Mouse (Mus musculus) layer of hippocampus, postnatal 25 days (tissue): ENCODE data around the gene Bcas3. TPM values are rescaled to one million over a fixed set of nuclear protein-coding genes. Genes with fewer than 3 reads are reported as not detected.

Experiments used
- DNase-seq, 2 experiments: peaks; one replicate each; pipeline ENCODE4 v3.0.0; 2022; ENCODE audit warnings: mixed read lengths in 2 of 2, low spot score in 1 of 2; ENCODE audit errors: extremely low spot score in 1 of 2
- total RNA-seq, 2 experiments: library from RNA; stranded (reverse); gene quantifications; 2 replicates each; pipeline ENCODE4 v1.2.3; 2021

Bcas3 gene
- total RNA-seq, 2 experiments from 2014 or later = 67.5 to 68.6 TPM

DNA sequence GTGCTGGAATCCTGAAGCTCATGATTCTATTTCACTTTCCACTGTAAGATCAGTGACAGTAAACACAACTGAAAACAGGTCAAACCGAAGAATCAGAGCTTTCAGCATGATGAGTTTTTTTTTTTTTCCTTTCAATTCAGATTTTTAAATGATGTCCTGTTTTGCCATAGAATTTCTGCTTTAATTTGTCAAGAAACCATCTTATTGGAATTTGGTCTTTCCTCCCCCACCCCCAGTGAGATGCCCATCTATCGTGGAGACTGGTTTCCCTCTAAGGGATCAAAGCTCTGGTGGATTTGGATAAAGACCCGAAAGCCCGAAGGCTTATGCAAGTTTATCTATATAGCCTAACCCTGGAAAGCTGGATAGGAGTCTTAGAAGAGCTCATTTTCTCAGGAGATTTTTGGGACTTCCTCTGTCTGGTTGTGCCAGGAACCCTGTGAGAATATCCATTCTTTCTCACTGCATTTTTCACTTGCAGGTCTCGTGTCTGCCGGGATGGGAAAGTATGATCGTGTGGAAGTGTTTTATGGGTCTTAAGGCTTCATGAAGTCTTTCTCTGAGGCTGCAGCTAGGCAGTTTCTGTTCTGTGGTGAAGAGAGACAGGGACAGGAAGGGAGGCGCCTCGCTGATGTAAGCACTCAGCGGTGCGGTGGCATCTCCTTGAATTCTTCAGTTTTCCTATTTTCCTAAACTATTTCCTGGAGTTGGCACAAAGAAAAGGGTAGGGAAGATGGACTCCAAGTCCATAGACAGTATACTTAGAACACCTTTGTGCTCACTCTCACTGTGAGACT is 173.2 kb downstream of the Bcas3 start:
- no peak for DNase-seq

DNA sequence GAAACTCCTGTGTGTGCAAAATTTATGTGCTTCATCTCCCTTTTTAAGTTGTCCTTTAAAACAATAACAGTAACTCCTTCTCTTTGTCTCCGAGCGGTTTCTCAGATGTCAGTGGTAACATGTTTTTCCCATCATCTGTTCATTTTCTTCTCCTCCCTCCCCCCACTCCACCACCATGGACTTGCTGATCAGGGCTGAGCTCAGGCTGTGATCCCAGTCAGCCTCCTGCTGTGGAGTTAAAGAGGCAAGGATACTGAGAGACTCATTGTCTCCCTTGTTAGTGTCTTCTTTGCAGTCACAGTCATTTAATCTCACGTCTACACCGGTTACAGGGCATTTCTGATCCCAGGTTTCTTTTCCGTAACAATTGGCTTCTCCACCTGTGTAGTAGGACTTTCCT is 174.3 kb downstream of the Bcas3 start:
- DNase-seq = no peak

DNA sequence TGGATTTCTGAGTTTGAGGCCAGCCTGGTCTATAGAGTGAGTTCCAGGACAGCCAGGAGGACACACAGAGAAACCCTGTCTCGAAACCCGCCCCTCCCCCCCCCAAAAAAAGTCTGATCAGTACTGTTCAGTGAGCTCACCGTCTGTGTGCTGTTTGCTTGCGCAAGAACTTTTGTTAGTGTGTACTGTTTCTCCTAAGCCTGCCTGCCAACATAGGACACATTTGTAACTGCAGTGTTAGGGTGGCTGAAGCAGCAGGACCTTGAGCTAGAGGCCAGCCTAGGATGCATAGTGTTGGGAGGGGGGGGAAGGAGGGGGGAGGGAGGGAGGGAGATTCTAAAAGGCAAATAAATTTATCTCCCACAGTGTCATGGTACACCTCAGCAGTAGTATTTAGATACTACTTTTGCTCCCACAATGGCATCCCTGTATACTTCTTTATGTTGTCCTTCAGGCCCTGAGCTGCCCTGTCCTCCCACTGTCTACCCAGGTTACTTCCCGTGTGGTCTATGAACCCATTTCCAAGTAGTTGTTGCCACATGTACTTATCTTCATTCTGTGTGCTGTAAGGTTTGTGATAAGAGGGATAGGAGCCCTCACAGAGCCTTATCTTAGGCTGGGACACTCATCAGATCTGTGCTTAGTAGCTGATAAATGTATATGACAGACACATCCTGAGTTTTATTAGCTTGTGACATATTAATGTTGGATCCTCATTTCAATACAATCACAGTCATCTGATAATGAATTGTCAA is 176.7 kb downstream of the Bcas3 start:
- DNase-seq = no peak

DNA sequence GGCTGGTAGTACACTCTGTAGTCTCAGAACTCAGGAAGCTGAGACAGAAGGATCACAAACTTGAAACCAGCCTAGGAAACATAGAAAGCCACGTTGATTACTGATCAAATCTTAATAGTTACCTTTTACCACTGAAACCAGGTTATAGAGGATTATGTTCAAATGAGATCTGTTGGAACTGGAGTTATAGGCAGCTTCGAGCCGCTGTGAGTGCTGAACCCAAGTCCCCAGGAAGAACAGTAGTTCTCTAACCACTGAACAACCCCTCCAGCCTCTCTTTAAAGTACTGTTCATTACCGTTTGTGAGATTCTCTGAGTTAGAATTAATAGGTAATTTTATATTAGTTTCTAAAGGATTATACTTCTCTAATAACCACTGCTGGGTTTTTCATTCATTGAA is 188.0 kb downstream of the Bcas3 start:
- no peak for DNase-seq

DNA sequence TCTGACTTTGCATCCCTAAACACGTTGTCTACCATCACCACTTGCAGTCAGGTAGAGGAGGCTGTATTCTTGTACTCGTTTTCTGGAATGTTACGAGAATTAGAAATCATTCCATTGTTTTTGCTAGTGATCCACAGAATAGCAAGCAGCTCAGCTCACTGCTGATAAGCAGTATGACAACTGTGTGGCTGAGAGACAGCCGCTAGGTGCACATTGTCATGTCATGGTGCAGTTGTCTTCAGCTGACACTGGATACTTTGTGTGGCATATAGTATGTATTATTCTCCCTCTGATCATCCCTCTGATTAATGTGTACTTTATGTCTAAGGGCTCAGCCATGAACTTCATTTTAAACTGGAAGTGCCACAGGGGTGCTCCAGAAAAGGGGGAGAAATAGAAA is 190.3 kb downstream of the Bcas3 start:
- DNase-seq = no peak

DNA sequence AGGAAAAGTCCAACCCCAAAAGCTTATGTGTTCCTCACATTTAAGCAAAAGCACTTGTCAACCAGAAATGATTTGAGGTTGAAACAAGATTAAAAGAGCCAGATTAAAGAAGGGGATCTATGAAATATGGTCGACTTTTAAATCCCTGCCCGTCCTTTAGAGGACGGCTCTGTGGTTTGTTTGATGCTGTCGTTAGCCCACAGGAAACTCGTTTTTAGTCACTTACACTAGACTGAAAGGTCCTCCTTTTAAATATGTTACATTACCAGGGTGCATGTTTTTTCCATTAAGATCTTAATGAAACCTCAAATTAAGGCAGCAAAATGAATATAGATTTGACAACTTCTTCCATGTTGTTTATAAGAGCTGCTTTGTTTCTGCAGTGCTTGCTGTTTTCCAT is 192.6 kb downstream of the Bcas3 start:
- DNase-seq = no peak

DNA sequence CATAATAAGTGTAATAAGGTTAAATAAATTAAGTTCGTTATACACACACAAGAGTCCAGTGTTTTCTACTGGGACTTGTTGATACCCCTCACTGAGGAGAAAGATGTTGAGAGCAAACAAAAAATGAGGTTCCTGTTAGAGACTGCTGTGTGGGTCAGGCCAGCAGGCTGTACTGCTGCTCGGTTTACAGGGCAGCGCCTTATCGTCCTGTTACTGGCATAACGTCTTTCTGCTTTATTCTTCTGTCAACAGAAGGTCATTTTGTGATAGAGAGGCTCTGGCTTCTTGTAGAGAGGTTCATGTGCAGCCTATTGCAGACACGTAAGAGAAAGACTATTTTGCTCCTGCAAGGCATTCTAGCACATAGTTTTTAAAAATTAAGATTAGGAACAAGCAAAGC is 195.0 kb downstream of the Bcas3 start:
- no peak for DNase-seq

DNA sequence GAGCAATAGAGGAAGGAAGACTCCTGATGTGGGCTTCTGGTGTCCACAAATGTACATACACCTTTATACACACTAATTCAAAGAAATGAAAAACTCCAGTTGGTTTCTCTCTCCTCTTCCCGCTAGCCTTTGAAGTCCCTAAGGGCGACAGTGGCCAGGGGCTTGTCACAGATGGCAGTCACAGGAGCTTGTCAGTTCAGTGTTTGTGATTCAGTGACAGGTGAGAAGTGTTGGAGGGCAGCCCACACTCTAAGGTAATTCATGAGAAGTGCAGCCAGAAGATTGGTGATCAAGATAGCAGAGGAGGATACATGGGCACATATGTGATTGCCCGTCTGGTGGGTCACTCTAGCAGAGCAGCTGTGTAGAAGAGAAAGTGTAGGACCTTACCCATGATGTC is 196.7 kb downstream of the Bcas3 start:
- DNase-seq = no peak

DNA sequence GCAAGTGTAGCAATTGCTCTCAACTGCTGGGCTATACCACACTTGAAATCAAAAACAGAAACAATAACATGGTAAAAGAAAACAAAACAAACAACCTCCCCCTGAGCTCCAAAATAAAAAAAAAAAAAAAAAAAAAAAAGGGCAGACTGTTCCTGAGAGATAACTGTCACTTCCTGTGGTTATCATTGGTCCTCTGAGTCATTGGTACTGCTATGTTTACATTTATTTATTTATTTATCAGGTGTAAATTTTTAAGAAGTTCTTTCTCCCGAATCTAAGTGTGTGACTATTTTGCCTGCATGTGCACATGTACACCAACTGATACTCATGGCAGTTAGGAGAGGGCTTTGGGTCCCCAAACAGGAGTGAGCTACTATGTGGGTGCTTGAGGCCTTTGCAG is 202.1 kb downstream of the Bcas3 start:
- no peak for DNase-seq

DNA sequence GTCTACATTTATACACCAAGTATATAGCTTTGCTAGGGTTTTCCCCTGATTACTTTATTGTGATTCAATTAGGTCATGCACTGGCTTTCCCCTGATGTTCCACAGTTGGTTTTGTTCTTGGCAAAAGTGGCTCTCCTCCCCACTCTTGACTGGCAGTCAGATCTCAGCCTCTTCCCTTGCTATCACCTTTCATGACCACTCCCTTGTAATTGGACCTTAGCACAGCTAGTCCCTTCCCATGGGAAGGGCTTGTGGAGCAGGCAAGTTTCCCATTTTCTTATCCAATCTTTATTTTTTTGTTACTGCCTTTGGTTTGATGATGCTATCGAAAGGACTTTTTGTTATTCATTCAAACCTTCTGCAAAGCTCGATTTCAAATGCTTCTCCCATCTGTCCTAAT is 202.8 kb downstream of the Bcas3 start:
- DNase-seq = no peak

DNA sequence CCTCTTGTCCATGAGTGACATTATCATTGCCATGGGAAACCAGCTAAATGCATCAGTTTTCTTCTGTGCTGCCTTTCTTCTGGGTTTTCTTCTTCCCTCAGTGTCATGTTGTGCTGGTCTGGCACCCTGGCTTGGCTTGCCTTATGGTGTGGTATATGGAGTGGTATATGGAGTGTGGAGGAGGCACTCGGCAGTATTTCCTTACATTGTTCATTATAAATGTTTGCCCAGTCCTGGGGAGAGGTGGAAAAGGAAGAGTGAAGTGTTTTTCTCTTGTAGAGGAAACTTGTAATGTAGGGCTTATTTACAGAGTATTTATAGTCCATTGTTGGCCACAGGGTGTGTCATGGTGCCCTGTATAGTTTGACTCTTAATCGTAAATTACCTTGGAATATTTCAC is 212.1 kb downstream of the Bcas3 start:
- DNase-seq = no peak

DNA sequence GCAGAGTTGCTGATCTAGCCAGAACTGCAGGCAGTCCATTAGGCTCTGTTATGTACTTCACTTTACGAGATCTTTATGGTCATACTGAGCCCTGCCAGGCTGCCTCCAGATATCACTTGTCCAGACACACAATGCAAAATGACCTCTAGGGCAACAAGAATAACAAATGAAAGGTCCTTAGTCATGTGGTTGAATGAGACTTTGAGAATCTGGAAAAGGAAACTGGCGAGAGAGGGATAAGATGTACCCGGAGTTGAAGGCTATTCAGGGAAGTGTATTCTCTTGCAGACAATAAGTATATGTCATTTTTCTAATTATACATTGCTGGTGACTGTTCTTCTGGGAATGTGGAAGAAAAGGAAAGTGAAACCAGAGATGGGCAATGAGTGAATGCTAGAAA is 218.1 kb downstream of the Bcas3 start:
- DNase-seq = no peak

DNA sequence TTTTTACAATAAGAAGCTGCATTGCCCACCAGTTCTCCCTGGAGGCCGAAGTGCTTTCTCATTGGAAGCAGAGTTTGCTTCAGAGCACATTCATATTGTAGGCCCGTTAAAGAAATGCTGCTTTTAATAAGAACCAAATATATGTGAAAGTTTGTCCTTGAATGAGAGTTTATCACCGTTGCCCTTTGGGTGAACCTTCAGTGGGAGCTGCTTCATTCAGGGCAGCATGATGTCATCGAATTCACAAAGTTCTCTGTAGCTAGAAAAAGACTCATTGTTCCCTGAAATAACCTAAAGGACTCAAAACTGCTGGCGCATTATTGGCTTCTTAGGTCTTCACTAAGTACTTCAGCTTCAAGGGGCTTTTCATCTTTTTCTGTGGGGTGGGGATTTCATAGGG is 219.0 kb downstream of the Bcas3 start:
- no peak for DNase-seq

DNA sequence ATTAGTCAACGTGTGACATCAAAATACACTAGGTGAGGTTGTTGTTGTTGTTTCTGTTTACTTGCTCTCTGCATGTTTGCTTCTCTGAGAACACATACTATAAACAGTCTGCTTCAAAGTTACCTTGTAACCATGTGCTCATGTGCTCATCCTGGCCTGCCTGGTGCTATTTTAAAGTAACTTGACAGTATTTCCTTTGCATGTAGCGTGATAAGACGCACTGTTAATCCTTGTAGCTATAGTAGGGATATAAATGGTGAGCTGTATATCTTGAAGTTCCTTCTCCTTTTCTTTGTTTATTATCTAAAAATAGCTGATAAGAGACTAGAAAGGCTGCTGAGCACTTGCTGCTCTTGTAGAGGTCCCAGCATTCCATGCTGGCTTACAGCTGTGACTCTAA is 219.6 kb downstream of the Bcas3 start:
- no peak for DNase-seq

DNA sequence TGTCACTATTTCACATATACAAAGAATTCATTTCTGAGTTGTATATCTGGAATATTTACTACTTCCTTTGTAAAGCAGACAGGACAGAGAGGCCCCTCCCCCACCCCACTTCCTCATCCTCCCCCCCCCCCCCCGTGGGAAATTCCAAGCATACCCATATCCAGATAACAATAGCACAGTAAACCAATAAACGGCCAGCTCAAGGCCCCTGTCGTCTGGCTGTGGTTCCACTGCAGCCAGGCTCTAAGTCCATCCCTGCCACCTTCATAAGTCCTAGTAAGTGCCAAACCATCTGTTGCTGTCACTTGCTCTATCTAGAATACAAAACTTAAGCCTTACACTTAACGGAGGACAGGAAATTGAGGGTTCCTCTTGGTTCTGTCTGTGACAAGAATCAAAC is 221.5 kb downstream of the Bcas3 start:
- DNase-seq = no peak

DNA sequence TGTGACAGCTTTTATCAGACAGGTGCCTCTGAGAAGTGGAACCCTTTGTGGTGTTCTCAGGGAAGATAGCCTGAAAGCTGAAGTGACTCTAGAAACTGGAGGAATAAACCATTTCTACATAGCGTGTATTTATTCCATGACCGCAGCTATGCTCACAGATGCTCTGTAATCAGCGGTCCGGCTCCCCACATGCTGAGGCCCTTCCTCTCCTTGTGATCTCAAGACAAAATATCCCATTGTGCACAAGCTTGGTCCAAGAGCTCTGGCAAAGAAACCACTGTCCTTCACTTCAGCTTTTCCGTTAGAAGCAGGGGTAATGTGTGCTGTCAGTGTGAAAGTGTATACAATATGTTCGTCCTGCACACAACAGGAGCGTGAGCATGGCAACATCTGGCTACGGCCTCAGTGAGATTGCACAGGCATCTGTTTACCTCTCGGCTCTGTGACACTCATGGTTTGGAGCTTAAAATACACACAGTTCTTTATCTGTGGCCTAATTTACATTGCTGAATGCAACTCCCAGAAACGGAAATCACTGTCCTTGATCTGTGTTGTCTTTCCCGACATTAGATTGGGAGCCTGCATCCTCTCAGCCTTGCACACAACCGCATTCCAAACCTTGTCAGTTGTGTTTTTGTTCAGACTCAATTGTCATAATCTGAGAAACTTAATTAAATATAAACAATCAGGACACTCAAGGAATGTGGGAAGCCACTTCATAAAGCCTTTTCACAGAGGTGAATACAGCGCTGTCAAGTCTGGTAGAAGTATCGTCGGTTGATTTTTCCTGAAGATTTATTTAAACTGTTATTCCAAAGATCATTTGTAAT is 225.1 kb downstream of the Bcas3 start:
- no peak for DNase-seq

DNA sequence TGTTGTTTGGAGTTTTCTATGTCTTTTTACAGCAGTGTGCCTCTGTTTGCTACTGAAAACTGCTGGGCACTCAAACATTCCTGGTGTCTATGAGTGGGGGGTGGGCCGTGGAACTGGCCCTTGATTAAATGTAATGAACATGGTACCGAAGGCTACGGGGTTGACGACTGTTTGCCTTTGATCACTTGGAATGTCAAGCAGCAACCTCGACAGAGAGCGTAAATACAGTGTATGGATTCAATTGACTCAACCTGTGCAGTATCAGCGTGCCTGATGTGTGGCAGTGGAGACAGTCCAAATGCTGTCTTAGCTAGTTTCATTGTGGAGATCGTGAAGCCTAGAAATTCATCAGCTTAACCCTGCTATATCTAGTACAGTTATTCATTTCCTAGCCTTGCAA is 231.1 kb downstream of the Bcas3 start:
- DNase-seq = no peak

DNA sequence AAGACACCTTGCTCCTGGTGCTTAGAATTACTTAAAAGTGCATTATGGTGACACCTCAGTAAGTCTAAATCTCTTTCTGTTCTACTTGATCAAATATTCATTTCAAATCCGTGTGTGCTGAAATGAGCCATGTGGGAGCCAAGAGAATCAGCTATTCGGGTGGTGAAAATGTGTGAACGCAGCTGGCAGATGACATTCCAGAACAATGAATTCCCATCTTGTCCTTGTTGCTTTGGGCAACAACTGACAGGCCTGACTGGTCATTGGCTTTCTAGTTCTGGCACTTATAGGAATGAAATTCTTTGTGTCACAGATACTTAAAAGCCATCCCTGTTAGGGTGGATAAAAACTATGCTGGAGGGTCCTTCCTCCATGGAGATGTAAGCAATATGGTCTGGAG is 240.7 kb downstream of the Bcas3 start:
- DNase-seq = no peak

DNA sequence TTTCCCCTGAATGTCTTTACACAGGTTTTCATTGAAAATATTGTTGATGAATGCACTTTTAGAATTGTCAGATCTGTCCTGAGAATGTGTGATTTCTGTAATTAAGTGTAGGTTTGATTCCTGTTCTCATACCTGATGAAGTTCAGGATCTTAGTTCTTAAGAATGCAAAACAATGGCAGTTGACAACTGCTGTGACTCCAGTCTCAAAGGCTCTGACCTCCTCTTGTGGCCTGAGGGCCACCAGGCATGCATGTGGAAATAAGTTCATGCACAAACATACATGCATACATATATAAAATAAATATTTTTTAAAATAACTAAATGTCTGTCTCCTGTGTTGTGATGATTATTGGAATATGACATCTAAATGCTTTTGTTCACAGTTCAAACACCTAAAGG is 246.3 kb downstream of the Bcas3 start:
- DNase-seq = no peak

DNA sequence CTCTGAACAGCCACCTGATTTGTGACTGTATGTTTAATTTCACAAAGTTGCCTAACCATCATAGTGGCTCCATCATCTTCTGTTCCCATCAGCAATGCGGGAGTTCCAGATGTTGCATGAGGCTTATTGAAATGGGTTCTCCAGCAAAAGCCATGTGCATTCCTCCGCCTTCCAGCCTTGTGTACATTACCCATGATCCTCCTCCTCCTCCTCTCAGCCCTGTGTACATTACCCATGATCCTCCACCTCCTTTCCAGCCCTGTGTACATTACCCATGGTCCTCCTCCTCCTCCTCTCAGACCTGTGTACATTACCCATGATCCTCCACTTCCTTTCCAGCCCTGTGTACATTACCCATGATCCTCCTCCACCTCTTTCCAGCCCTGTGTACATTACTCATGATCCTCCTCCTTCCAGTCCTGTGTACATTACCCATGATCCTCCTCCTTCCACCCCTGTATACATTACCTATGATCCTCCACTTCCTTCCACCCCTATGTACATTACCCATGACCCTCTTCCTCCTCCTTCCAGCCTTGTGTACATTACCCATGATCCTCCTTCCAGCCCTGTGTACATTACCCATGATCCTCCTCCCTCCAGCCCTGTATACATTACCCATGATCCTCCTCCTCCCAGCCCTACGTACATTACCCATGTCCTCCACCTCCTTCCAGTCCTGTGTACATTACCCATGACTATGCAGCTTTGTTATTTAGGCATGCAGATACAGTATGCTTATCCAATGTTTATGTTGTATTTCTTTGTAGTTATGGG is 250.8 kb downstream of the Bcas3 start:
- no peak for DNase-seq
